ENCODE assay signal across 10 mouse cellular contexts in the genomic region with DNA sequence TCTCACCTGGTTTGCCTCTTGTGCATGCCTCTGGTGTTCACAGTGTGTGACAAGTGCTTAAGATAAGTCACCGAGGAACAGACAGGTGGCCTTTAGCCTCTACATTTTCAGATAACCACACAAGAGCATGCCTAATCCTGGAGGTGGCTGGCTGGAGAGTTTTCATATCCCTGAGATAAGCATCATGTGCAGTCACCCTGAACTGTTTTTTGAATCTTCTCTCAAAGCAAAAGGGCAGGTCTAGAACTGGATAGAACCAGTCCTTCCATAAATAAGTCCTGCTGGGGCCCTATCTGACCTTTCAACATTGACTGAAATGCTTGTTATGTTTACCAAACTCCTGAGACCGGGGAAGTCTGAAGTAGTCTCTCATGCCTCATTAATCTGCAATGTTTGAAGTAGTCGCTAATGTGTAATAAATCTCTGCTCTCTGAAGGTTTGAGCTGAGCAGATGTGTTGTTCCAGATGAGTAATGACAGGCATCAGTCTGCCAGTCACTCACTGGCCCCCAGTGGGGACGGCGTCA. TPM values are rescaled to one million over a fixed set of nuclear protein-coding genes. Genes with fewer than 3 reads are reported as not detected.
DNase-seq lines count a peak whose midpoint lies in the region; ATAC-seq and TF ChIP-seq lines count a peak whose summit lies in the region.
"Had no signal": no experiment of that assay in that cellular context is flagged by ENCODE, and none has a peak within 500 bp of the region (broad histone marks: within the 10 kb centered on the region; RNA-seq: fewer than 3 reads in every experiment).

No protein-coding gene starts in this region.

- TF ChIP-seq CTCF in kidney, adult 2 months (conservative IDR thresholded peaks at IDR 0.05; ENCODE audit: insufficient read depth, insufficient read length, low read depth, low read length), result no peak
- no peak for TF ChIP-seq CTCF in forebrain, postnatal 0 days (IDR thresholded peaks at IDR 0.05; ENCODE audit: low read depth)

- 24% methylated on average over 5 of the region's 5 CpGs for WGBS in heart, embryonic 10.5 days
- 20% methylated on average over 5 of the region's 5 CpGs for WGBS in kidney, adult 2 months
- WGBS in forebrain, postnatal 0 days, result 59% methylated on average over 5 of the region's 5 CpGs

- DNase-seq in heart, embryonic 10.5 days (ENCODE audit: low spot score), result no peak
- DNase-seq in heart, postnatal 14 days, result no peak
- peak; percentile 91 for DNase-seq in A20 (ENCODE audit: low read depth, low spot score)
- DNase-seq in kidney, adult 2 months, result peak; percentile 84
- peak; percentile 17 for DNase-seq in lung, postnatal 10 days
- DNase-seq in cerebellum, postnatal 14 days, result no peak
- no peak for DNase-seq in cerebellum, postnatal 25 days
- no peak for DNase-seq in forebrain, postnatal 0 days

- H3K4me3 ChIP-seq in heart, embryonic 10.5 days, result no peak overlapping the region
- no peak overlapping the region for H3K4me3 ChIP-seq in kidney, adult 2 months (ENCODE audit: insufficient read depth, low read depth, low read length)
- H3K4me3 ChIP-seq in forebrain, postnatal 0 days (ENCODE audit: low read depth, low read length), result no peak overlapping the region
- H3K4me3 ChIP-seq: left cerebral cortex, adult 2 months had no signal

- 0 out of 2 replicates have a peak overlapping the region, but pooled peaks have one; percentile 2 for H3K27ac ChIP-seq in heart, embryonic 10.5 days
- no peak overlapping the region; the same call in 1 of the 2 replicates for H3K27ac ChIP-seq in kidney, adult 2 months (ENCODE audit: insufficient read depth, low read depth, low read length)
- no peak overlapping the region for H3K27ac ChIP-seq in forebrain, postnatal 0 days (ENCODE audit: low read depth, low read length)
- H3K27ac ChIP-seq: left cerebral cortex, adult 2 months had no signal

- TF ChIP-seq POLR2A in kidney, adult 2 months (IDR thresholded peaks at IDR 0.05; ENCODE audit: low read depth, low read length), result no peak

- ATAC-seq in forebrain, postnatal 0 days, result no peak

- intact Hi-C loops in heart, postnatal 14 days (cut with DNase I), result no loop called here

- no peak overlapping the region for H3K4me2 ChIP-seq in forebrain, postnatal 0 days (ENCODE audit: low read depth)

- H3K36me3 ChIP-seq in heart, embryonic 10.5 days, result no peaks in the 10 kb centered on the region
- no peaks in the 10 kb centered on the region for H3K36me3 ChIP-seq in kidney, adult 2 months (ENCODE audit: control insufficient read depth, insufficient read depth, low read length)
- no peaks in the 10 kb centered on the region for H3K36me3 ChIP-seq in forebrain, postnatal 0 days (ENCODE audit: insufficient read depth)

- H3K4me1 ChIP-seq in heart, embryonic 10.5 days, result peaks cover 11% of the 10 kb centered on the region; the same call in 1 of the 2 replicates
- peaks cover 6% of the 10 kb centered on the region; the same call in 1 of the 2 replicates for H3K4me1 ChIP-seq in kidney, adult 2 months (ENCODE audit: control insufficient read depth, insufficient read depth, low read length)
- no peaks in the 10 kb centered on the region for H3K4me1 ChIP-seq in forebrain, postnatal 0 days (ENCODE audit: insufficient read depth)

- H3K27me3 ChIP-seq in heart, embryonic 10.5 days (ENCODE audit: insufficient read depth, poor library complexity, severe bottlenecking), result peaks cover 6% of the 10 kb centered on the region; the same call in 1 of the 2 replicates
- H3K27me3 ChIP-seq in kidney, adult 2 months (replicated peaks; ENCODE audit: control insufficient read depth, insufficient read depth, low read length), result no peaks in the 10 kb centered on the region
- H3K27me3 ChIP-seq in forebrain, postnatal 0 days (ENCODE audit: insufficient read depth, low read length), result no peaks in the 10 kb centered on the region

- no peaks in the 10 kb centered on the region for H3K9me3 ChIP-seq in heart, embryonic 10.5 days
- H3K9me3 ChIP-seq in forebrain, postnatal 0 days (ENCODE audit: low read length), result no peaks in the 10 kb centered on the region

- H3K9ac ChIP-seq in forebrain, postnatal 0 days, result no peak overlapping the region

RNA-seq across cellular contexts. Expression of gene Slc36a4, which starts 39.5 kb away (rescaled TPM):
- 9.2 and 11.1 TPM in 2 replicates for polyA plus RNA-seq in heart, embryonic 10.5 days (2016; fragmentation: Nextera tagmentation; extraction: Ambion mirVana)
- 10 to 100 TPM; 11.9 to 12.3 TPM for total RNA-seq in heart, postnatal 14 days (2021)
- polyA plus RNA-seq in kidney, adult 2 months (2012; rRNA removed), result 4.9 and 6.1 TPM in 2 replicates
- 40.0 and 56.9 TPM in 2 replicates for total RNA-seq in forebrain, postnatal 0 days (2014; rRNA removed)
- polyA plus RNA-seq in forebrain, postnatal 0 days (2015; fragmentation: Nextera tagmentation; extraction: Ambion mirVana), result 18.6 and 28.1 TPM in 2 replicates

RNA-seq across cellular contexts. Expression of gene Deup1, which starts 42.3 kb away (rescaled TPM):
- 0.12 and 0.23 TPM in 2 replicates for polyA plus RNA-seq in heart, embryonic 10.5 days (2016; fragmentation: Nextera tagmentation; extraction: Ambion mirVana)
- total RNA-seq in heart, postnatal 14 days (2021), result under 1 TPM; 0.24 to 0.26 TPM
- polyA plus RNA-seq in kidney, adult 2 months (2012; rRNA removed), result 0.12 and 0.19 TPM in 2 replicates
- total RNA-seq in forebrain, postnatal 0 days (2014; rRNA removed), result 4.7 and 9.8 TPM in 2 replicates
- polyA plus RNA-seq in forebrain, postnatal 0 days (2015; fragmentation: Nextera tagmentation; extraction: Ambion mirVana), result 3.2 and 4.8 TPM in 2 replicates
- total RNA-seq: neutrophil, adult 5-6 weeks had no signal

Comparison
In these comparisons a context has a peak if more than half of its experiments do, and no peak if none do; other contexts are left out.
1. DNase-seq: peak in A20 (single experiment), kidney, adult 2 months (single experiment) and lung, postnatal 10 days (single experiment); none in heart, embryonic 10.5 days (single experiment), heart, postnatal 14 days (0 of 2), cerebellum, postnatal 14 days (0 of 2), cerebellum, postnatal 25 days (0 of 2) and forebrain, postnatal 0 days (single experiment).